ENCODE assay signal across 16 mouse cellular contexts in the genomic region with DNA sequence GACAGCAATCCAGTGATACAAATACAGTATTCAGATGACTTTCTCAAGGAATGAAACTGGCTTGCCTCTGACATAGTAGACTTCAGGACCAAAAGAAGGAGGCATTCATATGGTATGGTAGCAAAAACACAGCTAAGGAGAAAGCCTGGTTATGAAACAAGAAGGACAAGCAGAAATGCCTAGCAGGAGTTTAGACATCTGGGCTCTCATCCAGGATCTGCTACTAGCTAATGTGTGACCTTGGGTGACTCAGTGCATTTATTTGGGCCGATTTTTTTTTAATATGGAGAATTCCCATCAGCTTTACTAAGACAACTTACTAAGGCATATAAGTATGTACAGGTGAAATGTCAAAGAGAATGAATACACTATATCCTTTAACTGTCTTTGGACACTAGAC.
DNase-seq lines count a peak whose midpoint lies in the region; ATAC-seq and TF ChIP-seq lines count a peak whose summit lies in the region.
"Had no signal": no experiment of that assay in that cellular context is flagged by ENCODE, and none has a peak within 500 bp of the region (broad histone marks: within the 10 kb centered on the region; RNA-seq: fewer than 3 reads in every experiment).

No protein-coding gene starts in this region.

- no peak overlapping the region for H3K27ac ChIP-seq in kidney, embryonic 15.5 days
- no peak overlapping the region for H3K27ac ChIP-seq in lung, embryonic 14.5 days (ENCODE audit: low read depth)
- H3K27ac ChIP-seq: hindbrain, embryonic 13.5 days; left cerebral cortex, adult 2 months; limb, embryonic 12.5 days; liver, embryonic 15.5 days had no signal

- DNase-seq in adrenal gland, adult (ENCODE audit: inconsistent age in 2 of 2, low spot score in 1 of 2), result peak; percentile 60 to 92
- DNase-seq in adrenal gland, adult 18-20 months (ENCODE audit: low spot score in 2 of 2), result no peak
- DNase-seq in kidney, adult 11 months, result peak; percentile 57
- DNase-seq in lung, embryonic 14.5 days, result peak; percentile 32
- DNase-seq in lung, postnatal 10 days, result no peak
- DNase-seq in fibroblast of lung, adult 2 months (ENCODE audit: low read depth), result peak; percentile 49
- no peak for DNase-seq in spleen, postnatal 14 days (ENCODE audit: low spot score in 2 of 2)
- DNase-seq: cerebellum, adult 8-10 months; gastrocnemius, postnatal 25 days had no signal

- H3K9me3 ChIP-seq in kidney, embryonic 15.5 days (replicated peaks), result no peaks in the 10 kb centered on the region
- no peaks in the 10 kb centered on the region for H3K9me3 ChIP-seq in lung, embryonic 14.5 days (ENCODE audit: low read depth, low read length)
- H3K9me3 ChIP-seq: heart, embryonic 12.5 days; hindbrain, embryonic 13.5 days; limb, embryonic 12.5 days; liver, embryonic 15.5 days had no signal

- no peak for TF ChIP-seq CTCF in lung, embryonic 14.5 days (IDR thresholded peaks at IDR 0.05; ENCODE audit: low read depth)

- no peaks in the 10 kb centered on the region for H3K36me3 ChIP-seq in kidney, embryonic 15.5 days
- no peaks in the 10 kb centered on the region for H3K36me3 ChIP-seq in lung, embryonic 14.5 days (ENCODE audit: insufficient read depth)
- H3K36me3 ChIP-seq: heart, embryonic 12.5 days; hindbrain, embryonic 13.5 days; limb, embryonic 12.5 days; liver, embryonic 15.5 days had no signal

- H3K4me2 ChIP-seq in kidney, embryonic 15.5 days, result no peak overlapping the region
- H3K4me2 ChIP-seq in lung, embryonic 14.5 days, result no peak overlapping the region
- H3K4me2 ChIP-seq: heart, embryonic 12.5 days; hindbrain, embryonic 13.5 days; limb, embryonic 12.5 days; liver, embryonic 15.5 days had no signal

- H3K27me3 ChIP-seq in kidney, embryonic 15.5 days, result no peaks in the 10 kb centered on the region
- no peaks in the 10 kb centered on the region for H3K27me3 ChIP-seq in lung, embryonic 14.5 days (ENCODE audit: insufficient read depth, low read length)
- H3K27me3 ChIP-seq: heart, embryonic 12.5 days; hindbrain, embryonic 13.5 days; limb, embryonic 12.5 days; liver, embryonic 15.5 days had no signal

- peaks cover 7% of the 10 kb centered on the region; the same call in 1 of the 2 replicates for H3K4me1 ChIP-seq in kidney, embryonic 15.5 days
- H3K4me1 ChIP-seq in lung, embryonic 14.5 days (ENCODE audit: insufficient read depth), result no peaks in the 10 kb centered on the region
- H3K4me1 ChIP-seq: liver, embryonic 15.5 days had no signal

- no peak overlapping the region for H3K9ac ChIP-seq in kidney, embryonic 15.5 days
- no peak overlapping the region for H3K9ac ChIP-seq in lung, embryonic 14.5 days
- H3K9ac ChIP-seq: heart, embryonic 12.5 days; hindbrain, embryonic 13.5 days; limb, embryonic 12.5 days; liver, embryonic 15.5 days had no signal

- whole genome bisulfite sequencing in kidney, embryonic 15.5 days, result 60% methylated on average over 1 of the region's 1 CpGs
- 60% methylated on average over 1 of the region's 1 CpGs for WGBS in lung, embryonic 14.5 days

- no peak overlapping the region for H3K4me3 ChIP-seq in kidney, embryonic 15.5 days (replicated peaks)
- H3K4me3 ChIP-seq in lung, embryonic 14.5 days (ENCODE audit: low read depth, low read length), result no peak overlapping the region
- H3K4me3 ChIP-seq: heart, embryonic 12.5 days; hindbrain, embryonic 13.5 days; left cerebral cortex, adult 2 months; limb, embryonic 12.5 days; liver, embryonic 15.5 days had no signal

- ATAC-seq in kidney, embryonic 15.5 days (replicated peaks; ENCODE audit: low FRiP score), result no peak
- ATAC-seq in lung, embryonic 14.5 days (ENCODE audit: insufficient read depth), result no peak
- ATAC-seq: activated CD4-positive, CD25-positive, alpha-beta regulatory T cell, adult 4 months had no signal

Comparison
In these comparisons a context has a peak if more than half of its experiments do, and no peak if none do; other contexts are left out.
1. DNase-seq: peak in adrenal gland, adult (2 of 2), kidney, adult 11 months (single experiment), lung, embryonic 14.5 days (single experiment) and fibroblast of lung, adult 2 months (single experiment); none in adrenal gland, adult 18-20 months (0 of 2), lung, postnatal 10 days (single experiment) and spleen, postnatal 14 days (0 of 2).